Mouse (Mus musculus) liver, postnatal 0 days (tissue): ENCODE results near the gene Vamp8. TPM values are rescaled to one million over a fixed set of nuclear protein-coding genes. Genes with fewer than 3 reads are reported as not detected.

Experiments used
- ATAC-seq: fragments of 200-750 bp; cut with Nextera tagmentation; 2 replicates; pipeline ENCODE4 v1.8.0; 2017; ENCODE audit warnings: mild to moderate bottlenecking, moderate library complexity
- DNase-seq: peaks from one replicate; pipeline ENCODE4 v3.0.0-alpha.2; 2016
- H3K27ac ChIP-seq: fragments of 300-500 bp; sonication (generic); 2 replicates; pipeline ENCODE4 v1.5.1; 2014; ENCODE audit warnings: antibody characterized with exemption, moderate library complexity, mild to moderate bottlenecking, low read depth
- H3K27me3 ChIP-seq: fragments of 300-500 bp; sonication (generic); 2 replicates; pipeline ENCODE4 v1.6.1; 2014; ENCODE audit warnings: low read length, control low read depth, mixed read lengths; ENCODE audit not compliant: insufficient read depth
- H3K36me3 ChIP-seq: fragments of 300-500 bp; sonication (generic); replicated peaks from 2 replicates; pipeline ENCODE4 v1.6.1; 2014; ENCODE audit warnings: mild to moderate bottlenecking, control low read depth, low read length, moderate library complexity, mixed read lengths; ENCODE audit not compliant: insufficient read depth
- H3K4me1 ChIP-seq: fragments of 300-500 bp; sonication (generic); 2 replicates; pipeline ENCODE4 v1.6.1; 2014; ENCODE audit warnings: antibody characterized with exemption, mild to moderate bottlenecking, control low read depth; ENCODE audit not compliant: insufficient read depth
- H3K4me2 ChIP-seq: fragments of 300-500 bp; sonication (generic); 2 replicates; pipeline ENCODE4 v1.6.1; 2014; ENCODE audit warnings: low read depth, mild to moderate bottlenecking, low read length, moderate library complexity, mixed read lengths
- H3K4me3 ChIP-seq: fragments of 300-500 bp; sonication (generic); 2 replicates; pipeline ENCODE4 v1.5.1; 2014; ENCODE audit warnings: low read depth, low read length
- H3K9ac ChIP-seq: fragments of 300-500 bp; sonication (generic); replicated peaks from 2 replicates; pipeline ENCODE4 v1.6.1; 2014; ENCODE audit warnings: mild to moderate bottlenecking, moderate library complexity
- H3K9me3 ChIP-seq: fragments of 300-500 bp; sonication (generic); 2 replicates; pipeline ENCODE4 v1.6.1; 2016; ENCODE audit warnings: mild to moderate bottlenecking, control low read depth, low read length, mixed read lengths
- CTCF ChIP-seq: sonication (generic); IDR thresholded peaks from 2 replicates; pipeline ENCODE4 v1.5.1; 2016; ENCODE audit warnings: antibody characterized with exemption, low read depth
- EP300 ChIP-seq: IDR thresholded peaks from 2 replicates; pipeline ENCODE4 v1.6.1; 2016; ENCODE audit warnings: antibody characterized with exemption, low read depth, mild to moderate bottlenecking
- WGBS: fragments of 180-500 bp; shearing (Covaris S2); extraction: QIAGEN DNeasy Blood & Tissue Kit; methylation state at CpG from one replicate; pipeline ENCODE4 v1.1.7; 2014; ENCODE audit not compliant: insufficient replicate concordance; 5-methylcytosine and 5-hydroxymethylcytosine counted together
- polyA plus RNA-seq: library from polyadenylated mRNA; unstranded; fragments of >200 nt; fragmentation: Nextera tagmentation; extraction: Ambion mirVana; gene quantifications from 2 replicates; pipeline ENCODE4 v1.2.1, GENCODE M21; 2015

Vamp8 gene
- polyA plus RNA-seq, 1 experiment from 2014 or later: 263 TPM

DNA sequence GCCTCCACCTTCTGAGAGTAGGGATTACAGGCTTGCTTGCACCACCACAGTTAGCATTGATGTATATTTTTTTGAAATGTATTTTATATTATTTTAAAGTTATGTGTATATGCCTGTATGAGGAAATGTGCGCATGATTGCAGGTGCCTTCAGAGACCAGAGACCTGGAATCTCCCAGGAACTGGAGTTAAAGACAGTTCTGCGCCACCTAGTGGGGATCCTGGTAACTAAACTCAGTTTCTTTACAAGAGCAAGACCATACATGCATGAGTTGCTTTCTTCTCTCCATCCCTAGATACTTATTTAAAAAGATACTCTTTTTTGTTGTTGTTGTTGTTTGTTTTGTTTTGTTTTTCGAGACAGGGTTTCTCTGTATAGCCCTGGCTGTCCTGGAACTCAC lies 19.1 kb upstream of the Vamp8 start:
- Histone ChIP-seq H3K4me1 (peaks cover 4% of the 10 kb centered on the region), H3K9me3 (no peaks in the 10 kb centered on the region), H3K4me2 (no peak overlapping the region), H3K9ac (no peak overlapping the region), H3K27me3 (no peaks in the 10 kb centered on the region), H3K27ac (no peak overlapping the region), H3K36me3 (no peaks in the 10 kb centered on the region), H3K4me3 (no peak overlapping the region)
- TF ChIP-seq CTCF: peak; percentile 81
- no peak for TF ChIP-seq EP300
- 17% methylated on average over 3 of the region's 3 CpGs for WGBS
- ATAC-seq (no peak), DNase-seq (peak; percentile 76)

GRCm38 (mm10) chr6:72407119-72407518 lies 16.6 kb upstream of the Vamp8 start:
- TF ChIP-seq CTCF: peak; percentile 99
- no peak for TF ChIP-seq EP300
- no peaks in the 10 kb centered on the region for H3K4me1 ChIP-seq
- no peaks in the 10 kb centered on the region for H3K36me3 ChIP-seq
- no peak overlapping the region for H3K27ac ChIP-seq
- no peak overlapping the region for H3K4me2 ChIP-seq
- H3K27me3 ChIP-seq: no peaks in the 10 kb centered on the region
- H3K9ac ChIP-seq: no peak overlapping the region
- WGBS: 3% methylated on average over 5 of the region's 5 CpGs
- no peak overlapping the region for H3K4me3 ChIP-seq
- ATAC-seq (peak; percentile 89), DNase-seq (peak; percentile 94)
- H3K9me3 ChIP-seq: no peaks in the 10 kb centered on the region

DNA sequence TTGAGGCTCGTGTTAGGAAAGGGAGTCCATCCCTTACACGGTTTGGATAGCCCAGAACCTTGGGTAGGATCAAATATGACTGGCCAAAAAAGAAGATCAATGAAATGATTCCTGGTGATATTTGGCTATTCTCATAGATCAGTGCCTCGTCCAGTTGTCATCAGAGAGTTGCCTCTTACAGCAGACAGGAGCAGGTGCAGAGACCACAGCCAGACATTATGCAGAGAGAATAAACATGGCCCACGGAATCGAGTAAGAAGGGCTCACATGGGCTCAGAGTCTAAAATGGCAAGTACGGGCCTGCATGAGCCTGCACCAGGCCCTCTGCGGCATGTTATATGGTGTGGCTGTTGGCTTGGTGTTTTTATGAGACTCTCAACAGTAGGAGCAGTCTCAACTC lies 14.9 kb upstream of the Vamp8 start:
- H3K27ac ChIP-seq: no peak overlapping the region
- TF ChIP-seq EP300: no peak
- no peaks in the 10 kb centered on the region for H3K9me3 ChIP-seq
- H3K4me1 ChIP-seq: no peaks in the 10 kb centered on the region
- no peak for ATAC-seq
- no peaks in the 10 kb centered on the region for H3K36me3 ChIP-seq
- H3K4me2 ChIP-seq: no peak overlapping the region
- 78% methylated on average over 7 of the region's 7 CpGs for WGBS
- H3K4me3 ChIP-seq: no peak overlapping the region
- DNase-seq: no peak
- no peak overlapping the region for H3K9ac ChIP-seq
- H3K27me3 ChIP-seq: no peaks in the 10 kb centered on the region

- ATAC-seq: peak; percentile 90
- Histone ChIP-seq H3K9ac (no peak overlapping the region), H3K27ac (no peak overlapping the region), H3K4me2 (no peak overlapping the region), H3K4me1 (peaks cover 4% of the 10 kb centered on the region), H3K36me3 (no peaks in the 10 kb centered on the region), H3K27me3 (no peaks in the 10 kb centered on the region), H3K4me3 (no peak overlapping the region), H3K9me3 (no peaks in the 10 kb centered on the region)
- WGBS: 11% methylated on average over 7 of the region's 7 CpGs
- peak; percentile 85 for DNase-seq
- TF ChIP-seq CTCF (peak; percentile 90), EP300 (no peak)
Measured at GRCm38 (mm10) chr6:72401875-72402274, 11.4 kb upstream of the Vamp8 start.

- Histone ChIP-seq H3K36me3 (no peaks in the 10 kb centered on the region), H3K27ac (no peak overlapping the region), H3K9ac (no peak overlapping the region), H3K4me2 (no peak overlapping the region), H3K9me3 (no peaks in the 10 kb centered on the region), H3K4me3 (no peak overlapping the region), H3K4me1 (peaks cover 7% of the 10 kb centered on the region), H3K27me3 (no peaks in the 10 kb centered on the region)
- no peak for TF ChIP-seq EP300
- no peak for TF ChIP-seq CTCF
- 82% methylated on average over 2 of the region's 2 CpGs for WGBS
- no peak for DNase-seq
- ATAC-seq: no peak
Measured at GRCm38 (mm10) chr6:72399967-72400366, 9.5 kb upstream of the Vamp8 start.

DNA sequence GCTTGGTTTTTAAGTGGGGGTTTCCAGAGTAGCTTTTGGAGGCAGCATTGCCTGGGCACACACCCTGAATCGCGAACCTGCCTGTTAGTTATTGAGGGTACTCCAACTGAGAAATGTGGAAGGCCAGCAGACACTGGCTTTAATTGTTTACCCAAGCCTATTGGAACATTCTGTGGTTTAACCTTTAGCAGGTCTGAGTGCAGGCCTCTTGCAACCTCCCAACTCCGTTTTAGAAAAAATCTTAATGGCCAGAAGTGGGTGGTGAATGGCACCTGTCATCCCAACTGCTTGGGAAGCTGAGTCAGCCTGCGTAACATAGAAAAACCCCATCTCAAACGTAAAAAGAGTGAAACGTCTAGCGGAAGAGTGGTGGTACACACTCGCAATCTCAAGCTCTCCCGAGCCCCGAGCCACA lies 6.3 kb upstream of the Vamp8 start:
- ATAC-seq (no peak), DNase-seq (no peak)
- 0 out of 2 replicates have a peak overlapping the region, but pooled peaks have one; percentile 21 for H3K9ac ChIP-seq
- no peak overlapping the region for H3K4me2 ChIP-seq
- H3K4me3 ChIP-seq: no peak overlapping the region
- H3K27me3 ChIP-seq: no peaks in the 10 kb centered on the region
- no peaks in the 10 kb centered on the region for H3K36me3 ChIP-seq
- WGBS: 64% methylated on average over 10 of the region's 10 CpGs
- H3K27ac ChIP-seq: peak overlapping the region; percentile 44
- TF ChIP-seq CTCF: no peak
- TF ChIP-seq EP300: no peak
- H3K9me3 ChIP-seq: no peaks in the 10 kb centered on the region
- peaks cover 7% of the 10 kb centered on the region for H3K4me1 ChIP-seq

DNA sequence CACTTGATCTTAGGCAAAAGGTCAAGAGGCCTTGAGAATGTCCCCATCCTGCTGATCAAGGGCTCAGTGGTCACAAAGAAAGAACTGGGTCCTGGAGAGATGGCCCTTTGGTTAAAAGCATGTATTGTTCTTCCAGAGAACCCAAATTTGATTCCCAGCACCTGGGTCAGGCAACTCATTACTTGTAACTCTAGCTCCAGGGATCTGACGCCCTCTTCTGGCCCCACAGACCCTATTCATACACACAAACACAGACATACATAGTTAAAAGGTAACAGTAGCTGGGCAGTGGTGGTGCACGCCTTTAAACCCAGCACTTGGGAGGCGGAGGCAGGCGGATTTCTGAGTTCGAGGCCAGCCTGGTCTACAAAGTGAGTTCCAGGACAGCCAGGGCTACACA lies 1.8 kb upstream of the Vamp8 start:
- H3K4me1 ChIP-seq: peaks cover 33% of the 10 kb centered on the region
- ATAC-seq (no peak), DNase-seq (no peak)
- no peak overlapping the region for H3K27ac ChIP-seq
- no peaks in the 10 kb centered on the region for H3K27me3 ChIP-seq
- peak overlapping the region; percentile 80 for H3K4me2 ChIP-seq
- no peak overlapping the region for H3K9ac ChIP-seq
- TF ChIP-seq EP300 (no peak), CTCF (peak; percentile 38)
- 84% methylated on average over 5 of the region's 5 CpGs for WGBS
- peaks cover 15% of the 10 kb centered on the region for H3K36me3 ChIP-seq
- H3K4me3 ChIP-seq: no peak overlapping the region
- no peaks in the 10 kb centered on the region for H3K9me3 ChIP-seq
